Mouse (Mus musculus): ENCODE results near the gene Spock1.

- TF ChIP-seq CTCF (IDR thresholded peaks at IDR 0.05; ENCODE audit: low read depth) (no peak), EP300 (optimal IDR thresholded peaks at IDR 0.05) (no peak)
These were observed 485 bp downstream of the Spock1 start for GRCm38 (mm10) chr13:57907428-57908265.

All from stomach, postnatal 0 days (tissue).